Mouse (Mus musculus): ENCODE measurements around the gene Isoc2b. TPM values are rescaled to one million over a fixed set of nuclear protein-coding genes. Genes with fewer than 3 reads are reported as not detected.
A peak's percentile ranks its signal among the peaks of the same experiment; 100 is the strongest.
"Not testable (repeated sequence)": the region's sequence is repeated elsewhere in the genome, so short reads cannot be mapped to it uniquely, and the experiment has no call there.

Isoc2b gene
- total and polyA plus RNA-seq, 2 experiments from 2014 or later: 2.2 to 3.5 TPM

GRCm38 (mm10) chr7:4812303-4813104 lies 57.6 kb downstream of the Isoc2b start, which contains the start of gene Ube2s:
Ube2s (minus strand) TSS chr7:4812590.
- H3K4me3 ChIP-seq (ENCODE audit: low read length): peak within 1 kb of the TSS; percentile 99
- peak; percentile 59 for TF ChIP-seq CTCF (IDR thresholded peaks at IDR 0.05; ENCODE audit: low read depth)
- H3K4me2 ChIP-seq (ENCODE audit: low read depth, low read length): peak within 1 kb of the TSS; percentile 85
- H3K27me3 ChIP-seq (ENCODE audit: insufficient read depth, low read length): no peaks in the 10 kb centered on the region
- peak; percentile 99 for ATAC-seq
- peaks cover 5% of the 10 kb centered on the region for H3K4me1 ChIP-seq (ENCODE audit: insufficient read depth, low read length)
- H3K36me3 ChIP-seq (ENCODE audit: insufficient read depth, low read length): peaks cover 15% of the 10 kb centered on the region; the same call in 1 of the 2 replicates
- H3K9me3 ChIP-seq (ENCODE audit: low read length): no peaks in the 10 kb centered on the region
- peak; percentile 100 for DNase-seq (ENCODE audit: low spot score)
- peak within 1 kb of the TSS; percentile 91 for H3K9ac ChIP-seq (replicated peaks; ENCODE audit: low read length)
- under 1% methylated on average over 62 of the region's 62 CpGs for WGBS
- peak within 1 kb of the TSS; percentile 95 for H3K27ac ChIP-seq

GRCm38 (mm10) chr7:4811842-4812302 lies 58.2 kb downstream of the Isoc2b start:
- peak; percentile 35 for DNase-seq (ENCODE audit: low spot score)
- ATAC-seq: no peak
- Histone ChIP-seq H3K9ac (replicated peaks; ENCODE audit: low read length) (peak overlapping the region; percentile 91), H3K4me2 (ENCODE audit: low read depth, low read length) (peak overlapping the region; percentile 85), H3K4me1 (ENCODE audit: insufficient read depth, low read length) (peaks cover 5% of the 10 kb centered on the region), H3K4me3 (ENCODE audit: low read length) (peak overlapping the region; percentile 99), H3K27me3 (ENCODE audit: insufficient read depth, low read length) (no peaks in the 10 kb centered on the region), H3K36me3 (ENCODE audit: insufficient read depth, low read length) (peaks cover 15% of the 10 kb centered on the region; the same call in 1 of the 2 replicates), H3K27ac (peak overlapping the region; percentile 95), H3K9me3 (ENCODE audit: low read length) (no peaks in the 10 kb centered on the region)
- WGBS: under 1% methylated on average over 25 of the region's 36 CpGs
- no peak for TF ChIP-seq CTCF (IDR thresholded peaks at IDR 0.05; ENCODE audit: low read depth)

DNA sequence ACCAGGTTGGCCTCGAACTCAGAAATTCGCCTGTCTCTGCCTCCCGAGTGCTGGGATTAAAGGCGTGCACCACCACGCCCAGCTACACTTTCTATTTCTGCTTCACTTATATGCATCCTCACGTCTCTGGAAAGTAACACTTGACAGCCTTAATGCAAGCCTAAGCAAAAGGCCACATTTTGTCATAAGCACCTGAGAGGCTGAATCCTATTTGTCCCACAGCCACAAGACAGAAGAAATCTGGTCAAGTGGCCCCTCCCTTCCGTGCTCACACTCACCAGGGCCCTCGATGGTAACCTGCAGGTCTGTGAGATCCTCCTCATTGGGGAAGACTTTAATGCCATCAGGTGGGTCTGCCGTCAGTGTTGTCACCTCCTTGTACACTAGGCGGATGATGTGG lies 58.9 kb downstream of the Isoc2b start:
- H3K4me2 ChIP-seq (ENCODE audit: low read depth, low read length): peak overlapping the region; percentile 85
- DNase-seq (ENCODE audit: low spot score); H3K4me1 ChIP-seq (ENCODE audit: insufficient read depth, low read length); H3K27me3 ChIP-seq (ENCODE audit: insufficient read depth, low read length); H3K9me3 ChIP-seq (ENCODE audit: low read length); ATAC-seq: not testable (repeated sequence)
- peak overlapping the region; percentile 95; the same call in 1 of the 2 replicates for H3K27ac ChIP-seq
- peak overlapping the region; percentile 99 for H3K4me3 ChIP-seq (ENCODE audit: low read length)
- H3K36me3 ChIP-seq (ENCODE audit: insufficient read depth, low read length): peaks cover 17% of the 10 kb centered on the region; the same call in 1 of the 2 replicates
- 39% methylated on average over 10 of the region's 10 CpGs for WGBS
- peak overlapping the region; percentile 91 for H3K9ac ChIP-seq (replicated peaks; ENCODE audit: low read length)

DNA sequence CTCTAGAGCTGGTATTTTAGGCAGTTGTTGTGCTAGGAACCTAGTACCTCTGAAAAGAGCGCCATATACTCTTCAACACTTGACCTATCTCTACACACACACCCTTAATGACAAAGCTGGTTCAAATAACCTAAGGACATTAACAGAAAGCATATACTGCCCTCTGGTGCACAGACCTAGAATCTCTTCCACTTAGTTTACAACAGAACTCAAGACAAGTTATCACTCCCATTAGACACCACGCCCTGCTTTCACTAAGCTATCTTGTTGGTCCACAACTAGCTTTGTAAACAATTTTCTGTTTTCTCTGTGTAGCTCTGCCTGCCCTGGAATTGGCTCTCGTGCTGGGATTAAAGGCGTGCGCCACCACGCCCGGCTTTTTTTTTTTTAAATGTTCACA lies 63.3 kb downstream of the Isoc2b start:
- H3K27ac ChIP-seq: no peak overlapping the region
- no peaks in the 10 kb centered on the region for H3K9me3 ChIP-seq (ENCODE audit: low read length)
- 90% methylated on average over 7 of the region's 7 CpGs for WGBS
- no peaks in the 10 kb centered on the region for H3K27me3 ChIP-seq (ENCODE audit: insufficient read depth, low read length)
- no peak overlapping the region for H3K4me3 ChIP-seq (ENCODE audit: low read length)
- peaks cover 26% of the 10 kb centered on the region; the same call in 1 of the 2 replicates for H3K36me3 ChIP-seq (ENCODE audit: insufficient read depth, low read length)
- no peak overlapping the region for H3K4me2 ChIP-seq (ENCODE audit: low read depth, low read length)
- ATAC-seq (no peak), DNase-seq (ENCODE audit: low spot score) (peak; percentile 74)
- TF ChIP-seq CTCF (IDR thresholded peaks at IDR 0.05; ENCODE audit: low read depth): peak; percentile 74
- H3K9ac ChIP-seq (replicated peaks; ENCODE audit: low read length): no peak overlapping the region
- H3K4me1 ChIP-seq (ENCODE audit: insufficient read depth, low read length): no peaks in the 10 kb centered on the region

DNA sequence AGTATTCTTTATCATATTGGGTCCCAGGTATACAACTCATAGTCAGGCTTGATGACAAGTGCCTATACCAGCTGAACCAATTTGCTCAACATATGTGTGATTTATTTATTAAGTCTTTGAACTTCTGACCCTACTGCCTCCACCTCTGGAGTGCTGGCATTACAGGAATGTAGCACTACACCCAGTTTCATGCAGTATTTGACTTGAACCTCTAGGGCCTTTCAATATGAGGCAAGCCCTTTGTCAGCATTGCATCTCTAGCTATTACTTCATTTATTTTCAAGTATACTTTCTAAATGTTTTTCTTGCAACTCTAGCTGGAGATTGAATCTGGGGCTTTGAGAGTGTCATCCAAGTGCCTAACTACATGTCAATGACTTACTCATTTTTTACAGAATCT lies 67.8 kb downstream of the Isoc2b start:
- peaks cover 14% of the 10 kb centered on the region; the same call in 1 of the 2 replicates for H3K36me3 ChIP-seq (ENCODE audit: insufficient read depth, low read length)
- no peak for DNase-seq (ENCODE audit: low spot score)
- no peak for TF ChIP-seq CTCF (IDR thresholded peaks at IDR 0.05; ENCODE audit: low read depth)
- H3K4me2 ChIP-seq (ENCODE audit: low read depth, low read length): no peak overlapping the region
- no peaks in the 10 kb centered on the region for H3K9me3 ChIP-seq (ENCODE audit: low read length)
- H3K4me3 ChIP-seq (ENCODE audit: low read length): no peak overlapping the region
- ATAC-seq: no peak
- no peak overlapping the region for H3K9ac ChIP-seq (replicated peaks; ENCODE audit: low read length)
- H3K27ac ChIP-seq: no peak overlapping the region
- no peaks in the 10 kb centered on the region for H3K27me3 ChIP-seq (ENCODE audit: insufficient read depth, low read length)
- H3K4me1 ChIP-seq (ENCODE audit: insufficient read depth, low read length): no peaks in the 10 kb centered on the region

DNA sequence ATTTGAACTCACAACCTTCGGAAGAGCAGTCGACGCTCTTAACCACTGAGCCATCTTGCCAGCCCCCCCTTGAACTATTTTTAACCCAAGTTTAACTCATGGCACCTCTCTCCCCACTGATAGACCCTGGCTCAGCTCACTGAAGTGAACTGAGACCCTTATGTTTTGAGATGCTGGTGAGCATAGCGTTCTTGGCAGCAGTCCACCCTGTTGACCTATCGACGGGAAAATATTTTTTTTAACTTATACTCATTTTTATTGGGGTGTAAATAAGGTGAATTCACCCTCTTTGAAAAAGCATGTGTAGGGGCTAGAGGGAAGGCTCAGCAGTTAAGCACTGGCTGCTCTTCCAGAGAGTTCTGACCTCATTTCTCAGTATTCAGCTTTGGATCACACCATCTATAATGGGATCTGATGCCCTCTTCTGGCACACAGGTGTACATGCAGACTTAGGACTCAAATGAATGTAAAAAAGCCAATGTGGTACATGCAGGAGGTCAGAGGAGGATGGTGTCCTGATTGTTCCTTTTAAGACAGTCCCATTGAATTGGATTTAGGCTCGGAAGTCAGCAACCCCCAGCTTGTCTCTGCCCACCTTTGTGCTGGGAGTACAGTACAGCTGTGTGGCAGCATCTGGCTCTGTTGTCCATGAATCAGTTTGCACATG lies 74.2 kb downstream of the Isoc2b start:
- ATAC-seq: peak; percentile 31; the same call in 1 of the 2 replicates
- peak; percentile 63 for DNase-seq (ENCODE audit: low spot score)
- Histone ChIP-seq H3K27ac (no peak overlapping the region), H3K36me3 (ENCODE audit: insufficient read depth, low read length) (peaks cover 25% of the 10 kb centered on the region), H3K27me3 (ENCODE audit: insufficient read depth, low read length) (no peaks in the 10 kb centered on the region), H3K4me3 (ENCODE audit: low read length) (no peak overlapping the region), H3K9me3 (ENCODE audit: low read length) (no peaks in the 10 kb centered on the region), H3K9ac (replicated peaks; ENCODE audit: low read length) (no peak overlapping the region), H3K4me1 (ENCODE audit: insufficient read depth, low read length) (peaks cover 3% of the 10 kb centered on the region; the same call in 1 of the 2 replicates), H3K4me2 (ENCODE audit: low read depth, low read length) (no peak overlapping the region)
- WGBS: 62% methylated on average over 7 of the region's 7 CpGs
- TF ChIP-seq CTCF (IDR thresholded peaks at IDR 0.05; ENCODE audit: low read depth): peak; percentile 84

Other genes starting within 250 kb of the Isoc2b start
Only the 30 nearest of the 33 such genes appear.
- gene Hspbp1, start 185.2 kb downstream of the Isoc2b start, total RNA-seq (2014; rRNA removed): 259 and 288 TPM in 2 replicates
- gene Hspbp1, start 185.2 kb downstream of the Isoc2b start, polyA plus RNA-seq (2015; fragmentation: Nextera tagmentation; extraction: Ambion mirVana): 172 and 174 TPM in 2 replicates
- gene Brsk1, start 179.7 kb downstream of the Isoc2b start, total RNA-seq (2014; rRNA removed): 195 and 217 TPM in 2 replicates
- 6.7 and 7.1 TPM in 2 replicates for gene Brsk1, start 179.7 kb downstream of the Isoc2b start, polyA plus RNA-seq (2015; fragmentation: Nextera tagmentation; extraction: Ambion mirVana)
- gene Tmem150b, start 145.0 kb downstream of the Isoc2b start, total RNA-seq (2014; rRNA removed): not detected in 2 replicates
- gene Tmem150b, start 145.0 kb downstream of the Isoc2b start, polyA plus RNA-seq (2015; fragmentation: Nextera tagmentation; extraction: Ambion mirVana): 0.13 TPM in 2 replicates
- 29.3 and 39.5 TPM in 2 replicates for gene Kmt5c, start 130.1 kb downstream of the Isoc2b start, total RNA-seq (2014; rRNA removed)
- gene Kmt5c, start 130.1 kb downstream of the Isoc2b start, polyA plus RNA-seq (2015; fragmentation: Nextera tagmentation; extraction: Ambion mirVana): 30.7 and 36.5 TPM in 2 replicates
- gene Cox6b2, start 117.2 kb downstream of the Isoc2b start, total RNA-seq (2014; rRNA removed): 10.6 and 37.2 TPM in 2 replicates
- gene Cox6b2, start 117.2 kb downstream of the Isoc2b start, polyA plus RNA-seq (2015; fragmentation: Nextera tagmentation; extraction: Ambion mirVana): 47.0 and 50.1 TPM in 2 replicates
- not detected in 2 replicates for gene Fam71e2, start 99.0 kb downstream of the Isoc2b start, total RNA-seq (2014; rRNA removed)
- not detected in 2 replicates for gene Fam71e2, start 99.0 kb downstream of the Isoc2b start, polyA plus RNA-seq (2015; fragmentation: Nextera tagmentation; extraction: Ambion mirVana)
- gene Il11, start 87.4 kb downstream of the Isoc2b start, total RNA-seq (2014; rRNA removed): 2.0 TPM in 1 of 2 replicates, not detected in the other
- 1.1 and 1.3 TPM in 2 replicates for gene Il11, start 87.4 kb downstream of the Isoc2b start, polyA plus RNA-seq (2015; fragmentation: Nextera tagmentation; extraction: Ambion mirVana)
- gene Tmem190, start 87.3 kb downstream of the Isoc2b start, total RNA-seq (2014; rRNA removed): not detected in 2 replicates
- 0.53 TPM in 1 of 2 replicates, not detected in the other for gene Tmem190, start 87.3 kb downstream of the Isoc2b start, polyA plus RNA-seq (2015; fragmentation: Nextera tagmentation; extraction: Ambion mirVana)
- 13.7 and 13.9 TPM in 2 replicates for gene Tmem238, start 80.6 kb downstream of the Isoc2b start, total RNA-seq (2014; rRNA removed)
- gene Tmem238, start 80.6 kb downstream of the Isoc2b start, polyA plus RNA-seq (2015; fragmentation: Nextera tagmentation; extraction: Ambion mirVana): 16.8 and 18.2 TPM in 2 replicates
- gene Rpl28, start 77.4 kb downstream of the Isoc2b start, total RNA-seq (2014; rRNA removed): 145 and 147 TPM in 2 replicates
- gene Rpl28, start 77.4 kb downstream of the Isoc2b start, polyA plus RNA-seq (2015; fragmentation: Nextera tagmentation; extraction: Ambion mirVana): 304 and 315 TPM in 2 replicates
- gene Ube2s, start 57.7 kb downstream of the Isoc2b start, total RNA-seq (2014; rRNA removed): 264 and 324 TPM in 2 replicates
- 223 and 233 TPM in 2 replicates for gene Ube2s, start 57.7 kb downstream of the Isoc2b start, polyA plus RNA-seq (2015; fragmentation: Nextera tagmentation; extraction: Ambion mirVana)
- gene Shisa7, start 25.6 kb downstream of the Isoc2b start, total RNA-seq (2014; rRNA removed): 46.3 and 49.3 TPM in 2 replicates
- 5.7 and 6.9 TPM in 2 replicates for gene Shisa7, start 25.6 kb downstream of the Isoc2b start, polyA plus RNA-seq (2015; fragmentation: Nextera tagmentation; extraction: Ambion mirVana)
- gene Isoc2a, start 6.9 kb upstream of the Isoc2b start, total RNA-seq (2014; rRNA removed): 8.3 and 12.2 TPM in 2 replicates
- gene Isoc2a, start 6.9 kb upstream of the Isoc2b start, polyA plus RNA-seq (2015; fragmentation: Nextera tagmentation; extraction: Ambion mirVana): 0.43 and 0.76 TPM in 2 replicates
- gene Gm36210, start 36.3 kb upstream of the Isoc2b start, total RNA-seq (2014; rRNA removed): 0.31 and 3.3 TPM in 2 replicates
- 0.30 and 0.45 TPM in 2 replicates for gene Gm36210, start 36.3 kb upstream of the Isoc2b start, polyA plus RNA-seq (2015; fragmentation: Nextera tagmentation; extraction: Ambion mirVana)
- gene Zfp628, start 45.0 kb upstream of the Isoc2b start, total RNA-seq (2014; rRNA removed): 12.5 and 12.7 TPM in 2 replicates
- 5.2 and 5.7 TPM in 2 replicates for gene Zfp628, start 45.0 kb upstream of the Isoc2b start, polyA plus RNA-seq (2015; fragmentation: Nextera tagmentation; extraction: Ambion mirVana)
- gene Nat14, start 51.8 kb upstream of the Isoc2b start, total RNA-seq (2014; rRNA removed): 24.2 and 32.3 TPM in 2 replicates
- gene Nat14, start 51.8 kb upstream of the Isoc2b start, polyA plus RNA-seq (2015; fragmentation: Nextera tagmentation; extraction: Ambion mirVana): 27.5 and 29.4 TPM in 2 replicates
- gene Ssc5d, start 55.5 kb upstream of the Isoc2b start, total RNA-seq (2014; rRNA removed): 2.5 and 2.8 TPM in 2 replicates
- gene Ssc5d, start 55.5 kb upstream of the Isoc2b start, polyA plus RNA-seq (2015; fragmentation: Nextera tagmentation; extraction: Ambion mirVana): 0.77 and 1.0 TPM in 2 replicates
- 0.31 TPM in 1 of 2 replicates, not detected in the other for gene Sbk2, start 94.1 kb upstream of the Isoc2b start, total RNA-seq (2014; rRNA removed)
- not detected in 2 replicates for gene Sbk2, start 94.1 kb upstream of the Isoc2b start, polyA plus RNA-seq (2015; fragmentation: Nextera tagmentation; extraction: Ambion mirVana)
- 0.31 and 0.72 TPM in 2 replicates for gene Sbk3, start 100.9 kb upstream of the Isoc2b start, total RNA-seq (2014; rRNA removed)
- 0.23 and 0.31 TPM in 2 replicates for gene Sbk3, start 100.9 kb upstream of the Isoc2b start, polyA plus RNA-seq (2015; fragmentation: Nextera tagmentation; extraction: Ambion mirVana)
- 65.7 and 113 TPM in 2 replicates for gene Zfp579, start 125.9 kb upstream of the Isoc2b start, total RNA-seq (2014; rRNA removed)
- gene Zfp579, start 125.9 kb upstream of the Isoc2b start, polyA plus RNA-seq (2015; fragmentation: Nextera tagmentation; extraction: Ambion mirVana): 37.4 and 40.2 TPM in 2 replicates
- gene Zfp524, start 144.2 kb upstream of the Isoc2b start, total RNA-seq (2014; rRNA removed): 4.3 and 7.2 TPM in 2 replicates
- 4.2 and 5.1 TPM in 2 replicates for gene Zfp524, start 144.2 kb upstream of the Isoc2b start, polyA plus RNA-seq (2015; fragmentation: Nextera tagmentation; extraction: Ambion mirVana)
- 41.1 and 44.0 TPM in 2 replicates for gene Fiz1, start 144.4 kb upstream of the Isoc2b start, total RNA-seq (2014; rRNA removed)
- gene Fiz1, start 144.4 kb upstream of the Isoc2b start, polyA plus RNA-seq (2015; fragmentation: Nextera tagmentation; extraction: Ambion mirVana): 27.6 and 29.1 TPM in 2 replicates
- not detected in 2 replicates for gene Gm44973, start 145.2 kb upstream of the Isoc2b start, total RNA-seq (2014; rRNA removed)
- 2.3 and 3.0 TPM in 2 replicates for gene Gm44973, start 145.2 kb upstream of the Isoc2b start, polyA plus RNA-seq (2015; fragmentation: Nextera tagmentation; extraction: Ambion mirVana)
- gene Zfp865, start 150.1 kb upstream of the Isoc2b start, total RNA-seq (2014; rRNA removed): 41.5 and 43.2 TPM in 2 replicates
- 5.4 TPM in 2 replicates for gene Zfp865, start 150.1 kb upstream of the Isoc2b start, polyA plus RNA-seq (2015; fragmentation: Nextera tagmentation; extraction: Ambion mirVana)
- gene Ccdc106, start 150.3 kb upstream of the Isoc2b start, total RNA-seq (2014; rRNA removed): 39.6 and 76.5 TPM in 2 replicates
- 61.6 and 62.1 TPM in 2 replicates for gene Ccdc106, start 150.3 kb upstream of the Isoc2b start, polyA plus RNA-seq (2015; fragmentation: Nextera tagmentation; extraction: Ambion mirVana)
- not detected in 2 replicates for gene 4632433K11Rik, start 163.9 kb upstream of the Isoc2b start, total RNA-seq (2014; rRNA removed)
- gene 4632433K11Rik, start 163.9 kb upstream of the Isoc2b start, polyA plus RNA-seq (2015; fragmentation: Nextera tagmentation; extraction: Ambion mirVana): not detected in 2 replicates
- 6.0 and 6.8 TPM in 2 replicates for gene Zfp784, start 168.2 kb upstream of the Isoc2b start, total RNA-seq (2014; rRNA removed)
- 4.5 and 5.6 TPM in 2 replicates for gene Zfp784, start 168.2 kb upstream of the Isoc2b start, polyA plus RNA-seq (2015; fragmentation: Nextera tagmentation; extraction: Ambion mirVana)
- 69.6 and 90.7 TPM in 2 replicates for gene Zfp580, start 181.3 kb upstream of the Isoc2b start, total RNA-seq (2014; rRNA removed)
- 117 and 128 TPM in 2 replicates for gene Zfp580, start 181.3 kb upstream of the Isoc2b start, polyA plus RNA-seq (2015; fragmentation: Nextera tagmentation; extraction: Ambion mirVana)
- gene U2af2, start 191.9 kb upstream of the Isoc2b start, total RNA-seq (2014; rRNA removed): 146 and 153 TPM in 2 replicates
- gene U2af2, start 191.9 kb upstream of the Isoc2b start, polyA plus RNA-seq (2015; fragmentation: Nextera tagmentation; extraction: Ambion mirVana): 85.7 and 86.9 TPM in 2 replicates
- gene Epn1, start 210.0 kb upstream of the Isoc2b start, total RNA-seq (2014; rRNA removed): 433 and 507 TPM in 2 replicates
- gene Epn1, start 210.0 kb upstream of the Isoc2b start, polyA plus RNA-seq (2015; fragmentation: Nextera tagmentation; extraction: Ambion mirVana): 107 and 111 TPM in 2 replicates

All from hindbrain, postnatal 0 days (tissue).